Mouse (Mus musculus): ENCODE results near the gene Tbl1xr1. TPM values are rescaled to one million over a fixed set of nuclear protein-coding genes. Genes with fewer than 3 reads are reported as not detected.

The Tbl1xr1 gene
- total and polyA plus RNA-seq, 3 experiments: 33.9 to 185 (median 45.6) TPM

DNA sequence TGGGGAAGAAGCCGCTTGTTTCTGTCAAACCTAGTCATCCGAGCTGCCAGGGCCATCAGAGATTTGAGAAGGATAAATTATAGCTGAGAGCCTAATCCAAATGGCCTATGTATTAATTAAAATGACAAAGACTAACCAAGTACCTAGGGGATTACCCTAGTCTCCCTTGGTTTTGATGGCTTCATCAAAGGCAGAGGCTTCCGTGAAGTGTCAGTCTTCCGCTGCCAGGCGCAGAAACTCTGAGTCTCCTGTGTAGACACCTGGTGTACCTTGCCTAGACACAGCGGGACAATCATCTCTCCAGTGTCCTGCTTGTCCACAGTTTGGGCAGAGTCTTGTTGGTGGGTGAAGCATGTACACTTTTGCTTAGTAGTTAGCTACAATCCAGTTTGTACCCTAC is 35.8 kb upstream of the Tbl1xr1 start:
- Histone ChIP-seq H3K4me1 (ENCODE audit: control insufficient read depth in 1 of 2, insufficient read depth in 2 of 2, low read length in 2 of 2) (no peaks in the 10 kb centered on the region; a peak in 1 of 4 replicates), H3K36me3 (ENCODE audit: control insufficient read depth in 1 of 2, insufficient read depth in 2 of 2, low read length in 2 of 2) (no peaks in the 10 kb centered on the region), H3K9ac (ENCODE audit: control insufficient read depth, low read depth, low read length, poor library complexity, severe bottlenecking) (no peak overlapping the region), H3K27ac (ENCODE audit: control insufficient read depth, low read depth, low read length) (no peak overlapping the region), H3K79me2 (ENCODE audit: control insufficient read depth, insufficient read depth, low read length, poor library complexity) (no peaks in the 10 kb centered on the region), H3K27me3 (ENCODE audit: control insufficient read depth in 1 of 2, insufficient read depth in 2 of 2, low read length in 2 of 2) (no peaks in the 10 kb centered on the region), H3K9me3 (replicated peaks; ENCODE audit: insufficient read depth, low read length) (no peaks in the 10 kb centered on the region), H3K4me3 (ENCODE audit: control insufficient read depth in 1 of 2, insufficient read depth in 1 of 2, low read depth in 2 of 2, low read length in 2 of 2) (no peak overlapping the region)
- no peak for DNase-seq (ENCODE audit: low read depth, low spot score)
- TF ChIP-seq RCOR1 (IDR thresholded peaks at IDR 0.05; ENCODE audit: low read depth, low read length) (no peak), TAL1 (IDR thresholded peaks at IDR 0.05; ENCODE audit: low read length) (no peak), JUND (IDR thresholded peaks at IDR 0.05; ENCODE audit: low read depth, low read length) (no peak), ZC3H11A (IDR thresholded peaks at IDR 0.05; ENCODE audit: low read depth, low read length) (no peak), ZMIZ1 (IDR thresholded peaks at IDR 0.05; ENCODE audit: low read depth, low read length) (no peak), MAZ (IDR thresholded peaks at IDR 0.05; ENCODE audit: low read depth, low read length) (no peak), GABPA (IDR thresholded peaks at IDR 0.05; ENCODE audit: low read depth, low read length) (no peak), RAD21 (IDR thresholded peaks at IDR 0.05; ENCODE audit: low read depth, low read length) (no peak), CTCF (IDR thresholded peaks at IDR 0.05 in 2 of 3, conservative IDR thresholded peaks at IDR 0.05 in 1 of 3; ENCODE audit: control insufficient read depth in 1 of 3, insufficient read depth in 1 of 3, low read depth in 2 of 3, low read length in 3 of 3, poor library complexity in 1 of 3, severe bottlenecking in 1 of 3) (no peak), POLR2AphosphoS5 (IDR thresholded peaks at IDR 0.05; ENCODE audit: borderline replicate concordance, low read depth, low read length) (no peak), CHD1 (IDR thresholded peaks at IDR 0.05; ENCODE audit: low read depth, low read length) (no peak), ELF1 (IDR thresholded peaks at IDR 0.05; ENCODE audit: low read depth, low read length) (no peak), KAT2A (conservative IDR thresholded peaks at IDR 0.05; ENCODE audit: low read depth, low read length) (no peak), POLR2A (IDR thresholded peaks at IDR 0.05; ENCODE audit: control insufficient read depth in 1 of 2, insufficient read depth in 1 of 2, low read depth in 1 of 2, low read length in 2 of 2, poor library complexity in 1 of 2) (no peak)

DNA sequence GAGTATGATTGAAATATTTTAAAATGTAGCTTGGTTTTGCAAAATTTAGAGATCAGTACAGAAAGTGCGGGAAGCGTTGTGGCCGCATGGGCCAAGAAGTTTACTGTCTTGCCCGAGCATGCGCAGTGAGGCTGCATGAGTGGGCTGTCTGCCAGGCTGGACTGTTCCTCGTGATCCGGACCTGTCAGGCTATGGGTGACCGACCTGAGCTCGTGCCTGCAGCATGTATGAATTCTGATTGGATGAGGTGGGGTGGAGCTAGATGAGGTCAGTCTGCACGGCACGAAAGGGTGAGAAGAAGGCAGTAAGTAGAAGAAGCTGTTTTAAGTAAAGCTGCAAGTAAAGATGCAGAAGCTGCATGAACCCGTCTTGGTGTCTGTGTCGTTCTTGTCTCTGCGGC is 29.2 kb upstream of the Tbl1xr1 start:
- no peaks in the 10 kb centered on the region for H3K27me3 ChIP-seq (ENCODE audit: control insufficient read depth in 1 of 2, insufficient read depth in 2 of 2, low read length in 2 of 2)
- no peak overlapping the region for H3K4me3 ChIP-seq (ENCODE audit: control insufficient read depth in 1 of 2, insufficient read depth in 1 of 2, low read depth in 2 of 2, low read length in 2 of 2)
- TF ChIP-seq NRF1 (IDR thresholded peaks at IDR 0.05; ENCODE audit: insufficient read depth, low read depth, low read length, poor library complexity, severe bottlenecking) (no peak), GATA1 (IDR thresholded peaks at IDR 0.05; ENCODE audit: low read depth, low read length) (no peak), POLR2AphosphoS2 (IDR thresholded peaks at IDR 0.05; ENCODE audit: low read length) (no peak), GABPA (IDR thresholded peaks at IDR 0.05; ENCODE audit: low read depth, low read length) (no peak), MYB (IDR thresholded peaks at IDR 0.05; ENCODE audit: low read depth, low read length) (no peak), TAL1 (IDR thresholded peaks at IDR 0.05; ENCODE audit: low read length) (no peak), MEF2A (IDR thresholded peaks at IDR 0.05; ENCODE audit: extremely low read depth, insufficient replicate concordance, low read depth, low read length, poor library complexity, severe bottlenecking) (no peak), MAZ (IDR thresholded peaks at IDR 0.05; ENCODE audit: low read depth, low read length) (no peak)
- H3K27ac ChIP-seq (ENCODE audit: control insufficient read depth, low read depth, low read length): no peak overlapping the region
- H3K36me3 ChIP-seq (ENCODE audit: control insufficient read depth in 1 of 2, insufficient read depth in 2 of 2, low read length in 2 of 2): no peaks in the 10 kb centered on the region
- no peak for DNase-seq (ENCODE audit: low read depth, low spot score)
- no peaks in the 10 kb centered on the region for H3K9me3 ChIP-seq (replicated peaks; ENCODE audit: insufficient read depth, low read length)
- H3K4me1 ChIP-seq (ENCODE audit: control insufficient read depth in 1 of 2, insufficient read depth in 2 of 2, low read length in 2 of 2): no peaks in the 10 kb centered on the region
- H3K9ac ChIP-seq (ENCODE audit: control insufficient read depth, low read depth, low read length, poor library complexity, severe bottlenecking): no peak overlapping the region
- no peaks in the 10 kb centered on the region for H3K79me2 ChIP-seq (ENCODE audit: control insufficient read depth, insufficient read depth, low read length, poor library complexity)
